Mouse (Mus musculus) urinary bladder, postnatal 0 days (tissue): Measurements from ENCODE around the gene Inpp5f. TPM values are rescaled to one million over a fixed set of nuclear protein-coding genes. Genes with fewer than 3 reads are reported as not detected.

Experiments used
- polyA plus RNA-seq: library from polyadenylated mRNA; unstranded; fragments of >200 nt; fragmentation: Nextera tagmentation; extraction: Ambion mirVana; gene quantifications from 2 replicates; pipeline ENCODE4 v1.2.1, GENCODE M21; 2015

Inpp5f gene
- 9.5 and 10.3 TPM in 2 replicates for polyA plus RNA-seq

DNA sequence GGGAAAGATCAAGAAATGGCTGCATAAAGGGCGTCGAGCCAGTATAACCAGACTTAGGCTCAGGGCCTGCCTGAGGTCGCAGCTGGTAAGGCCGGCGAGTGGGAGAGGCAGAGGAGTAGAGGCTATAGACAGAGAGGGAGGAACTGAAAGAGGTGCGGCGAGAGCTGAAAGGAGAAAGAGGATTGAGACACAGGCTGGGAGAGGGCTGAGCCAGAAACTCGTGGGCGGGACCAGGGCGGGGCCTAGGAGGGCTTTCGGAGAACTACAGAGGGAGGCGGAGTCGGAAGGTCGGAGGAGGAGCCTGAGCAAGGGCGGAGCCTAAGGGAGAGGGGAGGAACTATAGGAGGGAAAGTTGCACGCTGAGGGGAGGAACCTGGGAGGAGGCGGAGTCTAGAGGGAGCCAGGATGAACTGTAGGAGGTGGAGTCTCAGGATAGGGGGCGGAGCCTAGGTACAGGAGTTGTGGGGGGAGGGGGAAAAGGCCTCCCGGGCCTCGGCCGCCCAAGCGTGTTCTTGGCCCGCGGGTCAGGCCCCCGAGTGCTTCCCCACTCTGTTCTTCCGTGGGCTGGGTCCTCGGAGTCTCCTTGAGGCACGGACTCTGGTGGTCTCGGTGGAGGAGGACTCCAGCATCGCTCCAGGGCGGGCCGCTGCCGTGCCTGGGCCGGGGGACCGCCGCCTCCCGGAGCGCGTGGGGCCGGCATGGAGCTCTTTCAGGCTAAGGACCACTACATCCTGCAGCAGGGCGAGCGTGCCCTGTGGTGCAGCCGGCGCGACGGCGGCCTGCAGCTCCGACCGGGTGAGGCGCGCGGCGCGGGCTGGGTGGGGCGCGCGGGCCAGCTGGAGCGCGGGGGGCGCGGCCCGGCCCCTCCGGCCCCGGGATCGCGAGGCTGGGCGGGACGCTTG lies at the start of gene Inpp5f:
TSS of gene Inpp5f (plus strand) at position 432 of the 902 bp plus-strand sequence.

GRCm38 (mm10) chr7:128740334-128740733 lies 129.2 kb downstream of the Inpp5f start, which contains the start of gene Mcmbp:
Gene Mcmbp (minus strand): TSS chr7:128740495.

GRCm38 (mm10) chr7:128744684-128745485 lies 133.8 kb downstream of the Inpp5f start, which contains the start of gene Sec23ip:
Gene Sec23ip (plus strand): TSS chr7:128744943.

Other genes starting within 250 kb of the Inpp5f start
- 14.7 and 18.9 TPM in 2 replicates for gene Rgs10, start 192.6 kb upstream of the Inpp5f start, polyA plus RNA-seq
- gene Tial1, start 149.6 kb upstream of the Inpp5f start, polyA plus RNA-seq: 11.6 and 15.8 TPM in 2 replicates
- 29.0 and 29.5 TPM in 2 replicates for gene Bag3, start 87.7 kb upstream of the Inpp5f start, polyA plus RNA-seq
- 32.8 and 33.4 TPM in 2 replicates for gene Mcmbp, start 129.2 kb downstream of the Inpp5f start, polyA plus RNA-seq
- 21.9 and 26.9 TPM in 2 replicates for gene Sec23ip, start 133.6 kb downstream of the Inpp5f start, polyA plus RNA-seq